Mouse (Mus musculus): ENCODE measurements around the gene Igdcc4. TPM values are rescaled to one million over a fixed set of nuclear protein-coding genes. Genes with fewer than 3 reads are reported as not detected.
A peak's percentile ranks its signal among the peaks of the same experiment; 100 is the strongest.

Igdcc4 gene
- polyA plus RNA-seq, 1 experiment from 2014 or later, result 30.3 TPM

DNA sequence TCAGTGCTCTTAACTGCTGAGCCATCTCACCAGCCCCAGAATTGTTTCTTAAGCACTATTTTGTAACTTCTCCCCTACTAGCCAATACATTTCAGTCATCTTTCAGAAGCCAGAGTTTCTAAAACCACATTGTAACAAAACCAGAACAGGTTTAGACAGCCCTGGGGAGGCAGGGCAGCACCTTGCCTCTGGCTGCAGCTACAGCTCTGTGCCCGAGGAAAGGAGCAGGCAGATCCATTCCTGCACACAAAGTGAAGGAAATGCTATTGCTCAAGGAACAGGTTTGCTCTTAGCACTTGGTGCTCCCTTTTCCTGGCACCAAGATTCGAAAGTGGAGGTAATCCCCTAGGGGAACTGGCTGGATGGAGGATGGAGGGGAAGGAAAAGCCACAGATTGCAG is 16.2 kb downstream of the Igdcc4 start:
- WGBS, result 62% methylated on average over 2 of the region's 2 CpGs
- no peak overlapping the region for H3K4me3 ChIP-seq
- no peak for ATAC-seq (ENCODE audit: insufficient number of reproducible peaks, low FRiP score, low TSS enrichment, low read depth)
- H3K36me3 ChIP-seq, result peaks cover 61% of the 10 kb centered on the region
- H3K4me1 ChIP-seq, result 0 out of 2 replicates have a peak, but pooled peaks cover 2% of the 10 kb centered on the region
- no peak overlapping the region for H3K27ac ChIP-seq
- H3K4me2 ChIP-seq, result no peak overlapping the region
- H3K9me3 ChIP-seq, result no peaks in the 10 kb centered on the region
- no peak overlapping the region for H3K9ac ChIP-seq
- peaks cover 9% of the 10 kb centered on the region; the same call in 1 of the 2 replicates for H3K27me3 ChIP-seq

DNA sequence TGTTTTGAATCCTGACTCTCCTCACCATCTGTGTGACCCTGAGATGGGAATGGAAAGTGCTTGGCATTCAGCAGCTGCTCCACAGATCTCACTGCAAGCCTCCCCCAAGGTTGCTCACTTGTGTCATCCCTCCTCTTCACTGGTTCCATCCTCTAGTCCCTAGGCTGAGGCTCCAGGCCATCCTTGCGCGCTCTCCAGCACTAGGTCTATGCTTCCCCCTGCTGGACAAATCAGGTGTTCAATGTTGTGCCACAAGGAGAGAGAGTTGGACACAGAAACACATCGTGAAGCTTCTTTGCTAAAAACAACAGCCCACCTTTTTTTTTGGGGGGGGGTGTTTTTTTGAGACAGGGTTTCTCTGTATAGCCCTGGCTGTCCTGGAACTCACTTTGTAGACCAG is 19.6 kb downstream of the Igdcc4 start:
- Histone ChIP-seq H3K4me2 (no peak overlapping the region), H3K27me3 (peaks cover 19% of the 10 kb centered on the region)

DNA sequence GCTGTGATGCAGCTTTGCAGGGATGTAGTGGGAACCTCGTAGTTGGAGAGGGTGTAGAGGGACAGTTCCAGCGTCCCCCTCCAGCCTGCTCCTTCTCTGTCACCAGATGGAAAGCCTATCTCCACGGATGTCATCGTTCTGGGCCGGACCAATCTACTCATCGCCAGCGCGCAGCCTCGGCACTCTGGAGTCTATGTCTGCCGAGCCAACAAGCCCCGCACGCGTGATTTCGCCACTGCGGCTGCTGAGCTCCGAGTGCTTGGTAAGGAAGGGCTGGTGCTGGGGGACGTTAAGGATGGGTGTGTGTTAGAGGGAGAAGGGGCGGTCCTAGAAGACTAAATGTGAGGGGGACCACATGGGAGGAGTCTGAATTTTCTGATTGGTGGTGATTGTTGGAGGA is 21.3 kb downstream of the Igdcc4 start:
- no peak for ATAC-seq (ENCODE audit: insufficient number of reproducible peaks, low FRiP score, low TSS enrichment, low read depth)
- H3K27me3 ChIP-seq, result peaks cover 24% of the 10 kb centered on the region
- no peaks in the 10 kb centered on the region for H3K9me3 ChIP-seq
- H3K9ac ChIP-seq, result no peak overlapping the region
- peaks cover 12% of the 10 kb centered on the region for H3K4me1 ChIP-seq
- WGBS, result 19% methylated on average over 18 of the region's 18 CpGs
- H3K4me3 ChIP-seq, result no peak overlapping the region
- H3K36me3 ChIP-seq, result peaks cover 60% of the 10 kb centered on the region
- H3K27ac ChIP-seq, result no peak overlapping the region
- H3K4me2 ChIP-seq, result 0 out of 2 replicates have a peak overlapping the region, but pooled peaks have one; percentile 14

More for the DNA sequence above, 19.6 kb downstream of the Igdcc4 start:
- H3K36me3 ChIP-seq, result peaks cover 55% of the 10 kb centered on the region
- WGBS, result 10% methylated on average over 3 of the region's 3 CpGs
- H3K4me1 ChIP-seq, result peaks cover 12% of the 10 kb centered on the region
- no peaks in the 10 kb centered on the region for H3K9me3 ChIP-seq
- H3K4me3 ChIP-seq, result no peak overlapping the region
- no peak overlapping the region for H3K27ac ChIP-seq
- peak; percentile 64; the same call in 1 of the 2 replicates for ATAC-seq (ENCODE audit: insufficient number of reproducible peaks, low FRiP score, low TSS enrichment, low read depth)
- H3K9ac ChIP-seq, result no peak overlapping the region

DNA sequence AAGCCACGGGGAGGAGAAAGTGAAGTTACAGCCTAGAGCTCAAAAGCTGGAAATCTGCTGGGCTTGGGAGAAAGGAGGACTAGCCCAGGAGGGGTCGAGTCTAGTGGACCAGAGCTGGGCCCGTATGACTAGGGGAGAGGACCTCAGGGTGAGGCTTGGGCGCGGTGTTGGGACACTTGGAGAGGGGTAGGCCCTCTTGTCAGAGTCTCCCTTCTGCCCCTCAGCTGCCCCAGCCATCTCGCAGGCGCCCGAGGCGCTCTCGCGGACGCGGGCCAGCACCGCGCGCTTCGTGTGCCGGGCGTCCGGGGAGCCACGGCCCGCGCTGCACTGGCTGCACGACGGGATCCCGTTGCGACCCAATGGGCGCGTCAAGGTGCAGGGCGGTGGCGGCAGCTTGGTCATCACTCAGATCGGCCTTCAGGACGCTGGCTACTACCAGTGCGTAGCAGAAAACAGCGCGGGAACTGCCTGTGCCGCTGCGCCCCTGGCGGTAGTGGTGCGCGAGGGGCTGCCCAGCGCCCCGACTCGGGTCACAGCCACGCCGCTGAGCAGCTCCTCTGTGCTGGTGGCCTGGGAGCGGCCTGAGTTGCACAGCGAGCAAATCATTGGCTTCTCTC is 22.4 kb downstream of the Igdcc4 start:
- Histone ChIP-seq H3K4me3 (peak overlapping the region; percentile 36), H3K4me1 (peaks cover 16% of the 10 kb centered on the region), H3K4me2 (peak overlapping the region; percentile 81), H3K27ac (no peak overlapping the region), H3K9ac (0 out of 2 replicates have a peak overlapping the region, but pooled peaks have one; percentile 26), H3K9me3 (no peaks in the 10 kb centered on the region), H3K36me3 (peaks cover 55% of the 10 kb centered on the region), H3K27me3 (peaks cover 25% of the 10 kb centered on the region)
- no peak for ATAC-seq (ENCODE audit: insufficient number of reproducible peaks, low FRiP score, low TSS enrichment, low read depth)
- WGBS, result 7% methylated on average over 48 of the region's 48 CpGs

DNA sequence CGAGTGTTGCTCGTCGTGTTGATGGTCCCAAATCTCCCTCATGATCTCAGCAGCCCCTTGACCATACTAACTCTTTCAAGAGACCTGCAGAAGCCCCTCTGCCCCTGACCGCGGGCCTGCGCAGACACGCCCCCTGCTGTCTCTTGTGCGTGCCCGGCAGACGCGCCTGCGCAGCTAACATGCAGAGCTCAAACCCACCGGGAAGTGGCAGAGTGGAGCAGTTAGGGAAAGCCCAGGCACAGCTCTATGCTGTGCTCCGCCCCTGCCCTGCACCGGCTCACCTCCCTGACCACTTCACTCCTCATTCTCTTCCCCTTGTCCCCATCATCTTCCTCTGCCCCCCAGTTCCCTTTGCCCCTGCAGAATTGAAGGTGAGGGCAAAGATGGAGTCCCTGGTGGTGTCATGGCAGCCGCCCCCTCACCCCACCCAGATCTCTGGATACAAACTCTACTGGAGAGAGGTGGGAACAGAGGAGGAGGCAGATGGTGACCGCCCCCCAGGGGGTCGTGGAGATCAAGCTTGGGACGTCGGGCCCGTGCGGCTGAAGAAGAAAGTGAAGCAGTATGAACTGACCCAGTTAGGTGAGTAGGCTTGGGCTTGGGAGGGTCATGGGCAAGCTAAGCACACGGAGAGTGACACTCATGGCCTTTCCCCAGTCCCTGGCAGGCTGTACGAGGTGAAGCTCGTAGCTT is 27.0 kb downstream of the Igdcc4 start:
- Histone ChIP-seq H3K36me3 (peaks cover 66% of the 10 kb centered on the region), H3K4me2 (peak overlapping the region; percentile 21), H3K9ac (no peak overlapping the region), H3K4me1 (peaks cover 12% of the 10 kb centered on the region), H3K4me3 (peak overlapping the region; percentile 22), H3K27me3 (peaks cover 17% of the 10 kb centered on the region; the same call in 1 of the 2 replicates), H3K27ac (no peak overlapping the region), H3K9me3 (no peaks in the 10 kb centered on the region)
- ATAC-seq (ENCODE audit: insufficient number of reproducible peaks, low FRiP score, low TSS enrichment, low read depth), result no peak
- 16% methylated on average over 25 of the region's 25 CpGs for WGBS

DNA sequence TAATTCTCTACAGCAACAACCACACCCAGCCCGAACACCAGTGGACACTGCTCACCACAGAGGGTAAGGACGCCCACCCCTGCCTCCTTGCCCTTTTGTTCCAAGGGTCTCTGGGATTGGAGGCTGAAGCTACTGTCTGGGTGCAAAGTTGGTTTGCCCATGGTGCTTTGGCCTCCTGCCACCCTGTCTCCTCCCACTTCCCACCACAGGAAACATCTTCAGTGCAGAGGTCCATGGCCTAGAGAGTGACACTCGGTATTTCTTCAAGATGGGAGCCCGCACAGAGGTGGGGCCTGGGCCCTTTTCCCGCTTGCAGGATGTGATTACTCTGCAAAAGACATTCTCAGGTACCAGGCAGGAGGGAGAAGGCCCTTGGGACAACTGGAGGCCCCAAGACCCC is 30.4 kb downstream of the Igdcc4 start:
- no peak for ATAC-seq (ENCODE audit: insufficient number of reproducible peaks, low FRiP score, low TSS enrichment, low read depth)
- Histone ChIP-seq H3K36me3 (peaks cover 65% of the 10 kb centered on the region), H3K4me2 (no peak overlapping the region), H3K9ac (0 out of 2 replicates have a peak overlapping the region, but pooled peaks have one; percentile 7), H3K27ac (no peak overlapping the region), H3K9me3 (no peaks in the 10 kb centered on the region), H3K27me3 (peaks cover 26% of the 10 kb centered on the region), H3K4me1 (peaks cover 3% of the 10 kb centered on the region; the same call in 1 of the 2 replicates), H3K4me3 (no peak overlapping the region)
- 78% methylated on average over 5 of the region's 5 CpGs for WGBS

DNA sequence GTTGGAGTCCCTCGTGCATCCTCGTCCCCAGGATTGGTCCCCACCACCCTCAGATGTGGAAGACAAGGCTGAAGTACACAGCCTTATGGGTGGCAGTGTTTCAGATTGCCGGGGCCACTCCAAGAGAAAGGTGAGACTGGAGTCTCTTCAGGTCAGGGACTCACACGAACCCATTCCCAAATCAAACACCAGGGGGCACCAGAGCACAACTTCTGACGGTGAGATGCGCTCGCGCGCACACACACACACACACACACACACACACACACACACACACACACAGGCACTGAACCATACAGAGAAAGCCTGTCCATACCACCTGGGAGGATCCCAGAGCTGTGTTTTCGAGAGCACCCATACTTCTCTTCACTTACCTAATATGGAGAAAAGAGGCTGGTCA is 32.5 kb downstream of the Igdcc4 start:
- no peak overlapping the region for H3K4me3 ChIP-seq
- WGBS, result 3% methylated on average over 10 of the region's 10 CpGs
- H3K4me1 ChIP-seq, result no peaks in the 10 kb centered on the region
- H3K27me3 ChIP-seq, result peaks cover 30% of the 10 kb centered on the region
- ATAC-seq (ENCODE audit: insufficient number of reproducible peaks, low FRiP score, low TSS enrichment, low read depth), result no peak
- peaks cover 52% of the 10 kb centered on the region for H3K36me3 ChIP-seq
- no peak overlapping the region for H3K9ac ChIP-seq
- H3K27ac ChIP-seq, result no peak overlapping the region
- H3K9me3 ChIP-seq, result no peaks in the 10 kb centered on the region
- no peak overlapping the region for H3K4me2 ChIP-seq

DNA sequence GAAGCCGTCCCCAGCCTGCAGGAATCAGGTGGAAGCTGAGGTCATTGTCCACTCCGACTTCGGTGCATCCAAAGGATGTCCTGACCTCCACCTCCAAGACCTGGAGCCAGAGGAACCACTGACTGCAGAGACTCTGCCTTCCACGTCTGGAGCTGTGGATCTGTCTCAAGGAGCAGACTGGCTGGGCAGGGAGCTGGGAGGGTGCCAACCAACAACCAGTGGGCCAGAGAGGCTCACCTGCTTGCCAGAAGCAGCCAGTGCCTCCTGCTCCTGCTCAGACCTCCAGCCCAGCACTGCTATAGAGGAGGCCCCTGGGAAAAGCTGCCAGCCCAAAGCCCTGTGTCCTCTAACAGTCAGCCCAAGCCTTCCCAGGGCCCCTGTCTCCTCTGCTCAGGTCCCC is 33.8 kb downstream of the Igdcc4 start:
- 87% methylated on average over 4 of the region's 4 CpGs for whole genome bisulfite sequencing
- H3K4me3 ChIP-seq, result no peak overlapping the region
- no peak for ATAC-seq (ENCODE audit: insufficient number of reproducible peaks, low FRiP score, low TSS enrichment, low read depth)
- H3K9ac ChIP-seq, result no peak overlapping the region
- peaks cover 42% of the 10 kb centered on the region for H3K27me3 ChIP-seq
- H3K4me2 ChIP-seq, result no peak overlapping the region
- H3K9me3 ChIP-seq, result no peaks in the 10 kb centered on the region
- H3K36me3 ChIP-seq, result peaks cover 44% of the 10 kb centered on the region
- H3K4me1 ChIP-seq, result no peaks in the 10 kb centered on the region
- H3K27ac ChIP-seq, result no peak overlapping the region

DNA sequence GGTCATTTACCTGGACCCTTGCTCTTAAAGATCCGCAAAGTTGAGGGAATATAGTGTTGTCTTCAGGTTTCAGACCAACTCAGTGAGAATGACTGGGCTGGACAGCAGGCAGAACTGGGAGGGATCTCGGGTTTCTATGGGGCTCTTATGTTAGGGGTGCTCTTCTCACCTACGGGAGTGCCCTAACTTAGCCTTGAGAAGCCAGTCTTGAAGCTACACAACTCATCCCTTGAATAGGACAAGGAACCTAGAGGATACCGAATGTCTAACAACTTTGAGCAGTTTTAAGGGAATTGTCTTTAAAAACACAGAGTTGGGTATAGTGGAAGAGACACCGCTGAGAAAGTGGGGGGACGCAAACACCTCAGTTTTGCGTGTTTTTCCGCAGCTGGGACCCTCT is 39.2 kb downstream of the Igdcc4 start:
- ATAC-seq (ENCODE audit: insufficient number of reproducible peaks, low FRiP score, low TSS enrichment, low read depth), result no peak
- H3K9me3 ChIP-seq, result no peaks in the 10 kb centered on the region
- WGBS, result 1% methylated on average over 8 of the region's 8 CpGs

DNA sequence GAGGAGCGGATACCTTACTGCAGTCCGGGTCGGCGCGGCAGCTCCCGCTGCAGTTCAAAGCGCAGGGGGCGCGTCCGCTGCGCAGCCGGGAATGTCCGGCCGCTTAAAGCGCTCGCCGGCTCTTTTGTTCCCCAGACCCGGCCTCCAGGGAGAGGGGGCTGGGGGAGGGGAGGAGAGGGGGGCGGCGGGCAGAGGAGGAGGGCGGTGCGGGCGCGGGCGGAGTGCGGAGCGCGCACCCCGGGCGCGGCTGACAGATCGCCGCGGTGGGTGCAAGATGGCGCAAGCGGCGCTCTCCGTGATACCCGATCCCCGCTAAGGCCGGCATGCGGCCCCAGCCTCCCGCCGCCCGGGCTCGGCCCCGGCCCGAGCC is 39.6 kb downstream of the Igdcc4 start, which contains the start of gene Igdcc3:
Igdcc3 (plus strand) TSS at position 254 of the 370 bp plus-strand sequence.
- Histone ChIP-seq H3K36me3 (peaks cover 2% of the 10 kb centered on the region; the same call in 1 of the 2 replicates), H3K9me3 (no peaks in the 10 kb centered on the region), H3K4me2 (peak within 1 kb of the TSS; percentile 100), H3K4me3 (peak within 1 kb of the TSS; percentile 71), H3K4me1 (peaks cover 22% of the 10 kb centered on the region), H3K27ac (peak within 1 kb of the TSS; percentile 47), H3K27me3 (peaks cover 61% of the 10 kb centered on the region), H3K9ac (peak within 1 kb of the TSS; percentile 65)
- peak; percentile 59; the same call in 1 of the 2 replicates for ATAC-seq (ENCODE audit: insufficient number of reproducible peaks, low FRiP score, low TSS enrichment, low read depth)
- WGBS, result under 1% methylated on average over 45 of the region's 48 CpGs

More for the DNA sequence above, 39.2 kb downstream of the Igdcc4 start:
- Histone ChIP-seq H3K4me3 (peak overlapping the region; percentile 71), H3K9ac (peak overlapping the region; percentile 65; the same call in 1 of the 2 replicates), H3K27me3 (peaks cover 66% of the 10 kb centered on the region), H3K27ac (no peak overlapping the region), H3K36me3 (peaks cover 6% of the 10 kb centered on the region; the same call in 1 of the 2 replicates), H3K4me2 (peak overlapping the region; percentile 100), H3K4me1 (peaks cover 22% of the 10 kb centered on the region)

DNA sequence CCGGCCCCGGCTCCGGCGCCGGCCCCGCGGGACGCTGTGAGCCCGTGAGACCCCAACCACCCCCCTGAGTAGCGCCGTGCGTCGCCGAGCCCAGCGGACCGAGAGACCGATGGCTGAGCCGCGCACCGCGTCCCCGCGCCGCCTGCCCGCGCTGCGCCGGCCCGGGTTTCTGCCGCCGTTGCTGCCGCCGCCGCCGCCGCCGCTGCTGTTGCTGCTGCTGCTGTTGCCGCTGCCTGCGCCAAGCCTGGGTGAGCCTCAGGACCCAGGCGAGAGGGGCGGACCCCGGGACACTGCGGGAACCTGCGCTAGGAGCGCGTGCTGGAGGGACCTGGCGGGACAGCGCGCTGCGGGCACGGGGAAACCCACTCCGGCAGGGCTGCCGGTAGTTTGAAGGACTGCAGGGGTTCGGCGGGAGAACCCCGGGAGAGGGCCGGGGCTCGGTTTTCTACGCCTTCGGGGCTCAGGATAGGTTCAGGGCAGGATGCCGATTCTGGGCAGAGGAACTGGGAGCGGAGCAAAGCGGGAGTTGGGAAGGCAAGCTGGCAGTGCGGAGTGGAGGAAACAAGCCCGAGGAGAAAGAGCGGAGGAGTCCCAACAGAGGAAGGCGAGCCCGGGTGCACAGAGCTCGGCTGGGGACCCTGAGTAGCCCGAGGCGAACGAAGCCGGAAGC is 40.2 kb downstream of the Igdcc4 start:
- no peaks in the 10 kb centered on the region for H3K36me3 ChIP-seq
- under 1% methylated on average over 72 of the region's 73 CpGs for WGBS
- H3K9me3 ChIP-seq, result no peaks in the 10 kb centered on the region
- H3K4me1 ChIP-seq, result peaks cover 22% of the 10 kb centered on the region
- H3K4me3 ChIP-seq, result peak overlapping the region; percentile 71
- peak overlapping the region; percentile 47 for H3K27ac ChIP-seq
- peak overlapping the region; percentile 100 for H3K4me2 ChIP-seq
- peak overlapping the region; percentile 65 for H3K9ac ChIP-seq
- ATAC-seq (ENCODE audit: insufficient number of reproducible peaks, low FRiP score, low TSS enrichment, low read depth), result peak; percentile 27; the same call in 1 of the 2 replicates
- peaks cover 61% of the 10 kb centered on the region for H3K27me3 ChIP-seq
